Mouse (Mus musculus): Measurements from ENCODE around the gene Brap.

- TF ChIP-seq POLR2A (IDR thresholded peaks at IDR 0.05; ENCODE audit: insufficient read length, low read depth) (no peak), POLR2AphosphoS2 (IDR thresholded peaks at IDR 0.05; ENCODE audit: insufficient read length, low read depth) (no peak), MYOG (IDR thresholded peaks at IDR 0.05; ENCODE audit: control insufficient read depth in 1 of 3, insufficient read depth in 1 of 3, insufficient read length in 2 of 3, low read depth in 2 of 3) (no peak), MYOD1 (IDR thresholded peaks at IDR 0.05; ENCODE audit: control insufficient read depth in 1 of 3, insufficient read length in 2 of 3, low read depth in 2 of 3) (no peak), REST (IDR thresholded peaks at IDR 0.05; ENCODE audit: insufficient read depth, insufficient read length) (no peak), CEBPB (IDR thresholded peaks at IDR 0.05; ENCODE audit: insufficient read depth, poor library complexity, severe bottlenecking) (no peak), MAX (IDR thresholded peaks at IDR 0.05; ENCODE audit: low read depth) (no peak), USF1 (IDR thresholded peaks at IDR 0.05; ENCODE audit: low read depth) (no peak), E2F4 (IDR thresholded peaks at IDR 0.05; ENCODE audit: insufficient read depth) (no peak), TCF12 (IDR thresholded peaks at IDR 0.05; ENCODE audit: insufficient read depth, poor library complexity, severe bottlenecking) (no peak), SRF (IDR thresholded peaks at IDR 0.05; ENCODE audit: control insufficient read depth, insufficient read length, low read depth) (no peak)
Measured at GRCm38 (mm10) chr5:121621102-121621501, 39.3 kb upstream of the Brap start.

All from myocyte (in vitro differentiated cells).